Mouse (Mus musculus) retina, postnatal 1 day (tissue): ENCODE measurements around the gene Tspan14.
A peak's percentile ranks its signal among the peaks of the same experiment; 100 is the strongest.

Experiments
- DNase-seq: peaks from one replicate; pipeline ENCODE4 v3.0.0-alpha.2; 2012

Gene Tspan14

DNA sequence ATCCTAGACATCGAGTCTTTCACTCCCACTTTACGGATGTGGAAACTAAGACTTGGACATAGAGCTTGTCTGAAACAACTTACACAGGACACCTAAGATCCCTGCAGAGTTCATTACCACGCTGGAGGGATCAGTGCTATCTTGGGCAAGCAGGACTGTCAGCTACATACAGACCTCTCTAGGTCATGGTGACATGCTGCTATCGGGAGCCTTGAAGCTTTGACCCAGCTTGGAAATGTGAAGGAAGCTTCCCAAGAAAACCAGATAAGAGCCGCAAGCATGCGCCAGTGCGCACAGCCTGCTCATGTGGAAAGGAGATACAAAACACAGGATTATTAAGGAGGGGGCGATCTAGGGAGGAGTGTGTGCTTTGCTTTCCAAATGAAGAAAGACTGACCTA lies 50.8 kb downstream of the Tspan14 start:
- no peak for DNase-seq

- no peak for DNase-seq
Measured at GRCm38 (mm10) chr14:40914701-40915100, 51.9 kb downstream of the Tspan14 start.

- DNase-seq: peak; percentile 33
Measured at GRCm38 (mm10) chr14:40913709-40914108, 52.9 kb downstream of the Tspan14 start.

- DNase-seq: no peak
Measured at GRCm38 (mm10) chr14:40911529-40911928, 55.1 kb downstream of the Tspan14 start.

DNA sequence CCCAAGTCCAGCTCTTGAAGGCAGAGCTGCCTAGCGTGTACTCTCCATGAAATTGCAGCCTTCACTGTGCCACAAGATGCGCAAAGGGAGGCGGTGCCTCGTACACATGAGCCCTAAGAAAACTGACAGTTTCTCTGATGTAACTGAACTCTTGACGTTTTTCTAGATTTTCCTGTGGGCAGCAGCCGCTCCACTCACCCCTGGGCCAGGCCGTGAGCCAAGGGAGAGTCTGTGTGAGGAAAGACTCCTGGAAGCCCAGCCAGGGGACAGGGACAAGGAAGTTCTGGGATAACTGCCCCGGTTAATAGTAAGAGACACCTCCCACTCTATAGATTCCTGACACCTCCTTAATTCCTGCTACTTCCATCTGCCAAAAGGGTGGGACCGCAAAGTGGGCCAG lies 57.8 kb downstream of the Tspan14 start:
- no peak for DNase-seq

GRCm38 (mm10) chr14:40906770-40907169 lies 59.8 kb downstream of the Tspan14 start:
- DNase-seq: no peak

GRCm38 (mm10) chr14:40905813-40906212 lies 60.8 kb downstream of the Tspan14 start:
- DNase-seq: no peak

- DNase-seq: peak; percentile 27
Measured at GRCm38 (mm10) chr14:40902307-40903055, 64.1 kb downstream of the Tspan14 start.

- peak; percentile 47 for DNase-seq
Measured at GRCm38 (mm10) chr14:40900267-40900666, 66.3 kb downstream of the Tspan14 start.

DNA sequence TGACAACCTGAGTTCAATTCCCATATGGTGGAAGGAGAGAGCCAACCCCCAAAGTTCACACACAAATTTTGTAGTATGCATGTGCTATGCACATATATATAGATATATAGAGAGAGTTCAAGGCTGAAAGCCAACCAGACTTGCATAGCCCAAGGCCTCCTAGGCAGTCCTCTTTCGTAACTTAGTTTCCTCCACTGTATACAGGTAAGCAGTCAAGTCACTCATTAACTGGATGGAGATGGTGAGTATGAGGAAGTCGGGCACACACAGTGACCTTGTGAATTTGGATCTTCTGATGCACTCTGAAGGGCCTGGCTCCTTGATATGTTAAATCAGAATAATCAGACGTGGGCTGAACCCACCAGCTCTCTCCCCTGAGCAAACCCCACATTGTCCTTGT lies 68.7 kb downstream of the Tspan14 start:
- DNase-seq: no peak

- no peak for DNase-seq
Measured at GRCm38 (mm10) chr14:40895681-40896080, 70.9 kb downstream of the Tspan14 start.

GRCm38 (mm10) chr14:40894576-40895247 lies 71.9 kb downstream of the Tspan14 start:
- peak; percentile 85 for DNase-seq

GRCm38 (mm10) chr14:40893884-40894283 lies 72.7 kb downstream of the Tspan14 start:
- no peak for DNase-seq

DNA sequence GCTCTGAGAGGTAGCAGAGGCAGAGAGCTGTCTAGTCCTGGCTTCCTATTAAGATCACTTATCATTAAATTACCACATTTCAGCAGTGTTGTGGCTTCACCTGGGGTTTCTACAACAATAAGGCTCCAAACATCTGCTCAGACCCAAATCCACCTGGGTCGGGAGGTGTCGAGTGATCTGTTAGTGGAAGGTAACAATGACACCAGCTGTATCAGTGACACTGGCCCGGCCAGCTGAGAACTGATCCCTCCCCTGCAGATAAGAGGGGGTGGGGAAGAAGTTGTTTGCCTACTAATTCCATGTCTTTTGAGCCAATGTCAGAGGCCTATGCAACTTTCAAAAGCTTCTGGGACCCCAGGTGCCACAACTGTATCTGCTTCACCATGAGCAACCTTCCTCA lies 73.4 kb downstream of the Tspan14 start, which contains the start of gene Sh2d4b:
TSS of gene Sh2d4b (minus strand) at position 71 of the 400 bp plus-strand sequence.
- no peak for DNase-seq

DNA sequence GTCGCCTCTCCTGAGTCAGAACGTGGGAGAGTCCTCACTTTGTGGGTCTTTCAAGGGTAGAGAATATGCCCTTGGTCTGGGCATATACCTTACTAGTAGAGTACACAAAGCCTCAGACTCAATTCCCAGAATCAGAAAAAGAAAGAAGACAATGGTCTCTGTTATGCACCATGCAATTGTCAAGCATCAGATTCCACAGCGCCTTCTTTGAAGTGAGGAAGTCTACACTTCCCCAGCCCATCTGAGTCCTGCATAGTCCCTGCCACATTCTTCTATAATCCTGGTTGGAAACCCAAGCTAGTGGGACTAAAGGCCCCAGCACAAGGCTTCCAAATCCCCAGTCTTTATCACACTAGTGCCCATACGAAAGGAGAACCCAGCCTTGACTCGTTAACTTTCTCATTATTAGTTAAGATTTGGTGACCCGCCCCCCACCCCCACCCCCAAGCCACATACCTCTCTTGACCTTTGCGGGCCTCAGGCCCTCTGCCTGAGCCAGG lies 74.2 kb downstream of the Tspan14 start:
- no peak for DNase-seq

DNA sequence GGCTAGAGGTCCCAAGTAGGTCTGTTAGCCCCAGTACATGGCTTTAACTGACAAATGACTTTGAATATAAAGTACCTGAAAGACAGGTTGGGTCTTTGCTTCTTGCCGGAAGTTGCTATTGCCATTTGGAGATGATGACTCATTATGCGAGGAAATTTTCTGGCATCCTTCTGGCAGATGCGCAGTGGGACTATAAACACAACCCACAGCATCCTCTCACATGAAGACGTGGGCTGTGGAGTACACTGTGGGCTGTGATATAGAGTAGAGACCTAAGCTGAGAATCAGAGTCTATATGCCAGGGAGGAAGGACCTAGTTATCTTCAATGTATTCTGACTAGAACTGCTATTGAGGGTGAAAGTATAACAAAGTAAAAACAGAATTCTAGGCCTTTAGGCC lies 75.1 kb downstream of the Tspan14 start:
- DNase-seq: no peak

- no peak for DNase-seq
Measured at GRCm38 (mm10) chr14:40889704-40890103, 76.9 kb downstream of the Tspan14 start.

DNA sequence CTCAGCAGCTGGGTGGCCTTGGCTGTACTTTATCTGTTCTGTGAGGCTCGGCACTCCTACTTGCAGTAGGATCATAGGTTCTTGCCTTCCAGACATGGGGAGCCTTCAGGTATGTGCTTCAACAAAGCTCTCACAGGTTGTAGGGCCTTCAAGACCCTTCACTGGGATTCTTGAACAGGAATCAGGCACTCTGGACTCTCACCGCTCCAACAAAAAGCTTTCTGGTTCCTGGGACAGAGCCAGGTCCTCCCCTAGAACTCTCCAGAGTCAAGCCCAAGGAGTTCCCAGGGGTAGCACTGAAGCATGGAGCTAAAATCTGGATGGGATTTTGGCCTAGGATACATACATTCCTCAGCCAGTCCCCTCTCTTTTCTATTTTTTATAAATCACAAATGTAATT lies 77.4 kb downstream of the Tspan14 start:
- DNase-seq: no peak

GRCm38 (mm10) chr14:40886428-40887202 lies 80.0 kb downstream of the Tspan14 start:
- no peak for DNase-seq

GRCm38 (mm10) chr14:40885752-40886151 lies 80.9 kb downstream of the Tspan14 start:
- no peak for DNase-seq

DNA sequence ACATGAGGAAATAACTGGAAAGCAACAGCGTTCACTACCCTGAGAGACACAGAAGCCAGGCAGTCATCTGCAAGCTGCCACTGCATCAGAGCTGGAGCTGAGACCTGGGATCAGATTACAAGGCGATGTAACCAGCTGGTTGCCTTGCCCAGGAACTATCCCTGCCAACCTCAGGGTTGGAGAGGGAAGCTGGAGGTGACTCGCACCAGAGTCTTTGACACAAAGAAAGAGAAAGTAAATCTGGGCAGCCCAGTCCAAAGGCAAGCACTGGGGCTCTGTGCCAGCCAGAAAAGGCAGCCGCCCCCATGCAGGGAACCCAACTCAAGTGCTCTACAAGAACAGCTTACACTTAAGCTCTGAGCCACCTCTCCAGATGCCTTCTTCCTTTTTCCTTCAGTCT lies 81.4 kb downstream of the Tspan14 start:
- DNase-seq: no peak

- no peak for DNase-seq
Measured at GRCm38 (mm10) chr14:40874565-40874964, 92.0 kb downstream of the Tspan14 start.

- no peak for DNase-seq
Measured at GRCm38 (mm10) chr14:40873961-40874360, 92.6 kb downstream of the Tspan14 start.
